Mouse (Mus musculus) liver, adult 2 months (tissue): ENCODE measurements around the gene Hcn3. TPM values are rescaled to one million over a fixed set of nuclear protein-coding genes. Genes with fewer than 3 reads are reported as not detected.
A peak's percentile ranks its signal among the peaks of the same experiment; 100 is the strongest.
"Not testable (repeated sequence)": the region's sequence is repeated elsewhere in the genome, so short reads cannot be mapped to it uniquely, and the experiment has no call there.

Source experiments
- DNase-seq: peaks from one replicate; pipeline ENCODE4 v3.0.0-alpha.2; 2011; ENCODE audit warnings: low read depth, low spot score; ENCODE audit errors: extremely low read depth
- H3K27ac ChIP-seq: fragments of 200-500 bp; replicated peaks from 2 replicates; pipeline ENCODE4 v1.5.1; 2012; ENCODE audit warnings: low read depth, mild to moderate bottlenecking, control low read depth, inconsistent platforms, low read length; ENCODE audit not compliant: insufficient read depth
- H3K27me3 ChIP-seq: fragments of 200-500 bp; 2 replicates; pipeline ENCODE4 v1.6.1; 2012; ENCODE audit warnings: mild to moderate bottlenecking, moderate library complexity, low read length, inconsistent platforms; ENCODE audit not compliant: control insufficient read depth, insufficient read depth
- H3K36me3 ChIP-seq: fragments of 200-500 bp; 2 replicates; pipeline ENCODE4 v1.6.1; 2012; ENCODE audit warnings: low read length, inconsistent platforms; ENCODE audit not compliant: control insufficient read depth, insufficient read depth
- H3K4me1 ChIP-seq: fragments of 200-500 bp; 2 replicates; pipeline ENCODE4 v1.6.1; 2011; ENCODE audit warnings: low read length; ENCODE audit not compliant: control insufficient read depth, insufficient read depth
- H3K4me3 ChIP-seq: fragments of 200-500 bp; 2 replicates; pipeline ENCODE4 v1.5.1; 2011; ENCODE audit warnings: low read depth, mild to moderate bottlenecking, control low read depth, low read length, moderate library complexity; ENCODE audit not compliant: insufficient read depth
- H3K79me2 ChIP-seq: fragments of 200-500 bp; 2 replicates; pipeline ENCODE4 v1.6.1; 2012; ENCODE audit warnings: inconsistent platforms, mild to moderate bottlenecking, low read length, moderate library complexity; ENCODE audit not compliant: control insufficient read depth, insufficient read depth
- H3K9ac ChIP-seq: fragments of 200-500 bp; 2 replicates; pipeline ENCODE4 v1.6.1; 2012; ENCODE audit warnings: low read depth, mild to moderate bottlenecking, control low read depth, inconsistent platforms, low read length
- CTCF ChIP-seq: fragments of 200-500 bp; IDR thresholded peaks from 2 replicates; pipeline ENCODE4 v1.5.1; 2011; ENCODE audit warnings: low read depth, low read length, control low read depth
- POLR2A ChIP-seq: fragments of 200-500 bp; IDR thresholded peaks from 2 replicates; pipeline ENCODE4 v1.6.1; 2011; ENCODE audit warnings: low read length, control low read depth; ENCODE audit not compliant: insufficient read depth; ENCODE audit errors: extremely low read depth
- WGBS: fragments of 180-500 bp; shearing (Covaris S2); methylation state at CpG from one replicate; pipeline ENCODE4 v1.1.7; 2018; 5-methylcytosine and 5-hydroxymethylcytosine counted together
- polyA plus RNA-seq: library from polyadenylated mRNA; depleted of rRNA; stranded (reverse); fragments of >200 nt; gene quantifications from 2 replicates; pipeline ENCODE4 v1.2.3, GENCODE M21; 2012
- total RNA-seq: library from RNA; depleted of rRNA; stranded (reverse); fragments of >200 nt; gene quantifications from 2 replicates; pipeline ENCODE4 v1.2.3, GENCODE M21; 2014

The Hcn3 gene
- total and polyA plus RNA-seq, 2 experiments = 0.09 to 0.44 TPM

GRCm38 (mm10) chr3:89165268-89165870, 5.4 kb upstream of the Hcn3 start:
- Histone ChIP-seq H3K4me1 (peaks cover 15% of the 10 kb centered on the region), H3K4me3 (peak overlapping the region; percentile 69), H3K36me3 (peaks cover 29% of the 10 kb centered on the region), H3K27ac (peak overlapping the region; percentile 54), H3K79me2 (peaks cover 3% of the 10 kb centered on the region; the same call in 1 of the 2 replicates), H3K27me3 (no peaks in the 10 kb centered on the region), H3K9ac (peak overlapping the region; percentile 89)
- TF ChIP-seq CTCF (no peak), POLR2A (no peak)
- DNase-seq = peak; percentile 34
- WGBS = 15% methylated on average over 12 of the region's 12 CpGs

- peak; percentile 77 for DNase-seq
These were observed 4.7 kb upstream of the Hcn3 start, which contains the start of gene Clk2 for GRCm38 (mm10) chr3:89164506-89165267. Gene Clk2 (plus strand): TSS chr3:89164795.

GRCm38 (mm10) chr3:89163643-89164245, 3.7 kb upstream of the Hcn3 start:
- H3K4me3 ChIP-seq = no peak overlapping the region
- WGBS = 68% methylated on average over 5 of the region's 5 CpGs
- no peak overlapping the region for H3K27ac ChIP-seq
- H3K79me2 ChIP-seq = peaks cover 3% of the 10 kb centered on the region; the same call in 1 of the 2 replicates
- no peaks in the 10 kb centered on the region for H3K27me3 ChIP-seq
- no peak for TF ChIP-seq CTCF
- no peak for TF ChIP-seq POLR2A
- peaks cover 15% of the 10 kb centered on the region for H3K4me1 ChIP-seq
- H3K9ac ChIP-seq = no peak overlapping the region
- DNase-seq = no peak
- H3K36me3 ChIP-seq = peaks cover 14% of the 10 kb centered on the region

More at GRCm38 (mm10) chr3:89164506-89165267, 4.7 kb upstream of the Hcn3 start, which contains the start of gene Clk2:
- Histone ChIP-seq H3K36me3 (peaks cover 22% of the 10 kb centered on the region), H3K9ac (peak within 1 kb of the TSS; percentile 89), H3K27me3 (no peaks in the 10 kb centered on the region), H3K27ac (peak within 1 kb of the TSS; percentile 54), H3K4me1 (peaks cover 15% of the 10 kb centered on the region), H3K79me2 (peaks cover 3% of the 10 kb centered on the region; the same call in 1 of the 2 replicates), H3K4me3 (peak within 1 kb of the TSS; percentile 69)
- WGBS = under 1% methylated on average over 71 of the region's 79 CpGs
- peak; percentile 80 for TF ChIP-seq POLR2A
- TF ChIP-seq CTCF = no peak

GRCm38 (mm10) chr3:89163123-89163522, 3.1 kb upstream of the Hcn3 start:
- peaks cover 15% of the 10 kb centered on the region for H3K4me1 ChIP-seq
- DNase-seq = no peak
- H3K4me3 ChIP-seq = no peak overlapping the region
- H3K27ac ChIP-seq = no peak overlapping the region
- no peaks in the 10 kb centered on the region for H3K27me3 ChIP-seq
- no peak overlapping the region for H3K9ac ChIP-seq
- H3K36me3 ChIP-seq = peaks cover 10% of the 10 kb centered on the region; the same call in 1 of the 2 replicates
- peaks cover 3% of the 10 kb centered on the region; the same call in 1 of the 2 replicates for H3K79me2 ChIP-seq
- TF ChIP-seq POLR2A (no peak), CTCF (no peak)
- 84% methylated on average over 1 of the region's 1 CpGs for WGBS

GRCm38 (mm10) chr3:89161786-89162185, 1.8 kb upstream of the Hcn3 start:
- Histone ChIP-seq H3K9ac (no peak overlapping the region), H3K4me1 (peaks cover 14% of the 10 kb centered on the region), H3K4me3 (no peak overlapping the region), H3K27me3 (no peaks in the 10 kb centered on the region), H3K36me3 (peaks cover 3% of the 10 kb centered on the region; the same call in 1 of the 2 replicates), H3K27ac (no peak overlapping the region), H3K79me2 (peaks cover 3% of the 10 kb centered on the region; the same call in 1 of the 2 replicates)
- DNase-seq = no peak
- TF ChIP-seq POLR2A (no peak), CTCF (no peak)
- WGBS = 81% methylated on average over 4 of the region's 4 CpGs

- not testable (repeated sequence) for H3K4me3 ChIP-seq, H3K27ac ChIP-seq
These were observed 1.2 kb upstream of the Hcn3 start for GRCm38 (mm10) chr3:89161207-89161606.

More at GRCm38 (mm10) chr3:89161207-89161606, 1.2 kb upstream of the Hcn3 start:
- H3K79me2 ChIP-seq, H3K36me3 ChIP-seq, H3K9ac ChIP-seq, DNase-seq, H3K27me3 ChIP-seq: not testable (repeated sequence)
- peaks cover 11% of the 10 kb centered on the region for H3K4me1 ChIP-seq
